Mouse (Mus musculus): ENCODE results near the gene Tnfaip8l1. TPM values are rescaled to one million over a fixed set of nuclear protein-coding genes. Genes with fewer than 3 reads are reported as not detected.

Gene Tnfaip8l1
- polyA plus RNA-seq, 1 experiment = 2.3 TPM

DNA sequence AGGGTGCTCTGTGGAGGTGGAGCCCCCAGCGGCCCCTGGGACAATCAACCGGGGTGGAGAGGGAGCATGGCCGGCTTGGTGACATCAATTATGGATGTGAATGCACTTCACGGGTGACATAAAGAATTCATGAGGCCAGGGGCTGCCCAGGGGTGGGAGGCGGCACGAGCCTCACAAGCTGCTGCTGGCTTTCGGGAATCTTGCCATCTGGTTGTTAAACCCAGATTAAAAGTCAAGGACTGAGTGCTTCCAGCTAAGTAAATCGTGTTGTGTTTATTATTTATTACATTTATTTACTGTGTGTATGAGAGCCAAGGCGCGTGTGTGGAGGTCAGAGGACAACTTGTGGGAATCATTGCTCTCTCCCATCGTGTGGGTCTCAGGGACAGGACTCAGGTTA lies 3.4 kb downstream of the Tnfaip8l1 start:
- H3K27me3 ChIP-seq (ENCODE audit: control insufficient read depth, insufficient read depth, insufficient read length) = no peaks in the 10 kb centered on the region
- no peaks in the 10 kb centered on the region for H3K79me2 ChIP-seq (ENCODE audit: control insufficient read depth, insufficient read depth)
- H3K36me3 ChIP-seq (ENCODE audit: control insufficient read depth, insufficient read depth) = no peaks in the 10 kb centered on the region
- H3K4me3 ChIP-seq = no peak overlapping the region
- H3ac ChIP-seq (ENCODE audit: control insufficient read depth, insufficient read length) = no peak overlapping the region
- H3K4me2 ChIP-seq (ENCODE audit: low read depth) = no peak overlapping the region
- TF ChIP-seq TCF12 (IDR thresholded peaks at IDR 0.05; ENCODE audit: insufficient read depth, poor library complexity, severe bottlenecking) (no peak), CEBPB (IDR thresholded peaks at IDR 0.05; ENCODE audit: insufficient read depth, poor library complexity, severe bottlenecking) (no peak), MAX (IDR thresholded peaks at IDR 0.05; ENCODE audit: low read depth) (no peak), E2F4 (IDR thresholded peaks at IDR 0.05; ENCODE audit: insufficient read depth) (no peak), POLR2AphosphoS2 (IDR thresholded peaks at IDR 0.05; ENCODE audit: insufficient read length, low read depth) (no peak), POLR2A (IDR thresholded peaks at IDR 0.05; ENCODE audit: insufficient read length, low read depth) (no peak), USF1 (IDR thresholded peaks at IDR 0.05; ENCODE audit: low read depth) (no peak), REST (IDR thresholded peaks at IDR 0.05; ENCODE audit: insufficient read depth, insufficient read length) (no peak), TCF3 (IDR thresholded peaks at IDR 0.05; ENCODE audit: insufficient read length, low read depth) (no peak), MYOG (IDR thresholded peaks at IDR 0.05; ENCODE audit: control insufficient read depth in 1 of 3, insufficient read depth in 1 of 3, insufficient read length in 2 of 3, low read depth in 2 of 3) (no peak), SRF (IDR thresholded peaks at IDR 0.05; ENCODE audit: control insufficient read depth, insufficient read length, low read depth) (no peak), MYOD1 (IDR thresholded peaks at IDR 0.05; ENCODE audit: control insufficient read depth in 1 of 3, insufficient read length in 2 of 3, low read depth in 2 of 3) (no peak)

DNA sequence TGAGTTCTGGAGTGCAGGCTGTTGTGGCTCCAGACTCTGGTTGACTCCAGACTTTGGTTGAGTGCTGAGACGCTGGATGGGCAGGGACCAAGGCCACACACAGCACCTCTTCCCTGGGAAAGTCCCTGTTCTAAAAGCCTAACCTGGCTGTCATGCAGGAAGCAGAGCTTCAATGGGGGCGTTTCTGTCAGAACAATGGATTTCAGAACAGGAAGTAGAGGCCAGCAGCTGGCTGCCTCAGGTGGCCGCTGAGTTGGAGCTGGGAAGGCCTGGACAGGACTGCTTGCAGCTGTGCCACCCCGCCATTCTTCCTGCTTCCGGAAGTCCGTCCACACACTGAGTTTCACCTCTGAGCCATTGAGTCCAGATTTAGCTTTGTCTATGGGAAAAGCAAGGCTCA lies 7.6 kb downstream of the Tnfaip8l1 start:
- Histone ChIP-seq H3K27me3 (ENCODE audit: control insufficient read depth, insufficient read depth, insufficient read length) (no peaks in the 10 kb centered on the region), H3K4me2 (ENCODE audit: low read depth) (no peak overlapping the region), H3K79me2 (ENCODE audit: control insufficient read depth, insufficient read depth) (no peaks in the 10 kb centered on the region), H3K4me3 (no peak overlapping the region), H3ac (ENCODE audit: control insufficient read depth, insufficient read length) (no peak overlapping the region), H3K36me3 (ENCODE audit: control insufficient read depth, insufficient read depth) (no peaks in the 10 kb centered on the region)
- TF ChIP-seq MYOG (IDR thresholded peaks at IDR 0.05; ENCODE audit: control insufficient read depth in 1 of 3, insufficient read depth in 1 of 3, insufficient read length in 2 of 3, low read depth in 2 of 3) (peak in 1 of 3 experiments; percentile 3), SRF (IDR thresholded peaks at IDR 0.05; ENCODE audit: control insufficient read depth, insufficient read length, low read depth) (no peak)

DNA sequence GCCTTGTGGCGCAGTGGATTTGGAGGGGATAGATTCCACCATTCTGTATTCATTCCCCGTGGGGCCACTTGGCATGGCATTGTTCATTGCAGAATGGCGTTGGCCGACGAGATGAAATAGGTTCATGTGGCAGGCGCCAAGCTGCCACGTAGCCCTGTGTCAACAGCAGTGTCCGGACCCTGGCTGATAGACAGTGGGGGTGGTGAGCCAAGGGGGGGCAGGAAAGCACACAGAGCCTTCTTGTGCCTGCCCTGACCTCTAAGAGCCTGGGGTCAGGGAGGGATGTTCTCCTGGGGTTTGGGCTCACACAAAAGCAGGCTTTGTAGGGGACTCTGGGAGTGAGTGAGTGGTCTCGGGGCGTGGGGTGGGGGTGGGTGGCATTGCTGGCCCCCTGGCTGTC lies 8.4 kb downstream of the Tnfaip8l1 start:
- Histone ChIP-seq H3ac (ENCODE audit: control insufficient read depth, insufficient read length) (no peak overlapping the region), H3K4me3 (no peak overlapping the region), H3K27me3 (ENCODE audit: control insufficient read depth, insufficient read depth, insufficient read length) (no peaks in the 10 kb centered on the region), H3K36me3 (ENCODE audit: control insufficient read depth, insufficient read depth) (peaks cover 1% of the 10 kb centered on the region), H3K4me2 (ENCODE audit: low read depth) (no peak overlapping the region), H3K79me2 (ENCODE audit: control insufficient read depth, insufficient read depth) (no peaks in the 10 kb centered on the region)
- no peak for TF ChIP-seq POLR2AphosphoS2 (IDR thresholded peaks at IDR 0.05; ENCODE audit: insufficient read length, low read depth)
- no peak for TF ChIP-seq POLR2A (IDR thresholded peaks at IDR 0.05; ENCODE audit: insufficient read length, low read depth)
- no peak for TF ChIP-seq MYOD1 (IDR thresholded peaks at IDR 0.05; ENCODE audit: control insufficient read depth in 1 of 3, insufficient read length in 2 of 3, low read depth in 2 of 3)
- no peak for TF ChIP-seq REST (IDR thresholded peaks at IDR 0.05; ENCODE audit: insufficient read depth, insufficient read length)
- no peak for TF ChIP-seq TCF12 (IDR thresholded peaks at IDR 0.05; ENCODE audit: insufficient read depth, poor library complexity, severe bottlenecking)
- no peak for TF ChIP-seq E2F4 (IDR thresholded peaks at IDR 0.05; ENCODE audit: insufficient read depth)
- no peak for TF ChIP-seq USF1 (IDR thresholded peaks at IDR 0.05; ENCODE audit: low read depth)

DNA sequence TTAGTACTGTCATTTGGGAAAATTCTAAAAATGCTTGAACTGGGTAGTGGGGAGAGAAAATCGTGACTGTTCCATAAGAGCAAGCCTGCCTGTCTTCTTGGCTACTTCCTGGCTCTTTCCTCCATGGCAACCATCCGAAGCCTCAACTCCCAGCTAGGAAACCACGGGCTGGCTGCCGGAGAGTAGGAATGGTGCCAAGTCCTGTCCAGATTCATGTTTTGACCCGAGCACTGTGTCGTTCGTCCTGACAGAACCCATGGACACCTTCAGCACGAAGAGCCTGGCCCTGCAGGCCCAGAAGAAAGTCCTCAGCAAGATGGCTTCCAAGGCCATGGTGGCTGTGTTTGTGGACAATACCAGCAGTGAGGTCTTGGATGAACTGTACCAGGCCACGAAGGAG lies 9.2 kb downstream of the Tnfaip8l1 start:
- Histone ChIP-seq H3K4me2 (ENCODE audit: low read depth) (no peak overlapping the region), H3K4me3 (no peak overlapping the region), H3K36me3 (ENCODE audit: control insufficient read depth, insufficient read depth) (peaks cover 3% of the 10 kb centered on the region), H3ac (ENCODE audit: control insufficient read depth, insufficient read length) (no peak overlapping the region), H3K27me3 (ENCODE audit: control insufficient read depth, insufficient read depth, insufficient read length) (no peaks in the 10 kb centered on the region), H3K79me2 (ENCODE audit: control insufficient read depth, insufficient read depth) (no peaks in the 10 kb centered on the region)
- TF ChIP-seq POLR2A (IDR thresholded peaks at IDR 0.05; ENCODE audit: insufficient read length, low read depth) = no peak
- TF ChIP-seq TCF12 (IDR thresholded peaks at IDR 0.05; ENCODE audit: insufficient read depth, poor library complexity, severe bottlenecking) = no peak
- TF ChIP-seq MYOD1 (IDR thresholded peaks at IDR 0.05; ENCODE audit: control insufficient read depth in 1 of 3, insufficient read length in 2 of 3, low read depth in 2 of 3) = no peak
- no peak for TF ChIP-seq USF1 (IDR thresholded peaks at IDR 0.05; ENCODE audit: low read depth)
- TF ChIP-seq SRF (IDR thresholded peaks at IDR 0.05; ENCODE audit: control insufficient read depth, insufficient read length, low read depth) = no peak
- no peak for TF ChIP-seq CEBPB (IDR thresholded peaks at IDR 0.05; ENCODE audit: insufficient read depth, poor library complexity, severe bottlenecking)
- no peak for TF ChIP-seq REST (IDR thresholded peaks at IDR 0.05; ENCODE audit: insufficient read depth, insufficient read length)
- TF ChIP-seq POLR2AphosphoS2 (IDR thresholded peaks at IDR 0.05; ENCODE audit: insufficient read length, low read depth) = no peak

DNA sequence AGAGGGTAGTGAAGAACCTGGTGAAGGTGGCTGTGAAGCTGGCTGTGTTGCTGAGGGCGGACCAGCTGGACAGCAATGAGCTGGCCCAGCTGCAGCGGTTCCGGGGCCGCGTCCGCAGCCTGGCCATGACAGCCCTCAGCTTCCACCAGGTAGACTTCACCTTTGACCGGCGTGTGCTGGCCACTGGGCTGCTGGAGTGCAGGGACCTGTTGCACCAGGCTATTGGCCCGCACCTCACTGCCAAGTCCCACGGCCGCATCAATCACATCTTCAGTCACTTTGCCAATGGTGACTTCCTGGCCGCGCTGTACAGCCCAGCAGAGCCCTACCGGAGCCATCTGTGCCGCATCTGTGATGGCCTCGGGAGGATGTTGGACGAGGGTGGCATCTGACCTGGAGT lies 9.6 kb downstream of the Tnfaip8l1 start:
- Histone ChIP-seq H3ac (ENCODE audit: control insufficient read depth, insufficient read length) (no peak overlapping the region), H3K4me2 (ENCODE audit: low read depth) (no peak overlapping the region), H3K4me3 (no peak overlapping the region), H3K79me2 (ENCODE audit: control insufficient read depth, insufficient read depth) (no peaks in the 10 kb centered on the region), H3K27me3 (ENCODE audit: control insufficient read depth, insufficient read depth, insufficient read length) (no peaks in the 10 kb centered on the region), H3K36me3 (ENCODE audit: control insufficient read depth, insufficient read depth) (peaks cover 4% of the 10 kb centered on the region)
- TF ChIP-seq POLR2AphosphoS2 (IDR thresholded peaks at IDR 0.05; ENCODE audit: insufficient read length, low read depth) = no peak
- no peak for TF ChIP-seq TCF3 (IDR thresholded peaks at IDR 0.05; ENCODE audit: insufficient read length, low read depth)
- TF ChIP-seq USF1 (IDR thresholded peaks at IDR 0.05; ENCODE audit: low read depth) = no peak
- TF ChIP-seq POLR2A (IDR thresholded peaks at IDR 0.05; ENCODE audit: insufficient read length, low read depth) = no peak
- no peak for TF ChIP-seq SRF (IDR thresholded peaks at IDR 0.05; ENCODE audit: control insufficient read depth, insufficient read length, low read depth)
- no peak for TF ChIP-seq CEBPB (IDR thresholded peaks at IDR 0.05; ENCODE audit: insufficient read depth, poor library complexity, severe bottlenecking)
- no peak for TF ChIP-seq REST (IDR thresholded peaks at IDR 0.05; ENCODE audit: insufficient read depth, insufficient read length)
- TF ChIP-seq E2F4 (IDR thresholded peaks at IDR 0.05; ENCODE audit: insufficient read depth) = no peak
- TF ChIP-seq TCF12 (IDR thresholded peaks at IDR 0.05; ENCODE audit: insufficient read depth, poor library complexity, severe bottlenecking) = no peak
- no peak for TF ChIP-seq MYOD1 (IDR thresholded peaks at IDR 0.05; ENCODE audit: control insufficient read depth in 1 of 3, insufficient read length in 2 of 3, low read depth in 2 of 3)
- TF ChIP-seq MYOG (IDR thresholded peaks at IDR 0.05; ENCODE audit: control insufficient read depth in 1 of 3, insufficient read depth in 1 of 3, insufficient read length in 2 of 3, low read depth in 2 of 3) = no peak
- no peak for TF ChIP-seq MAX (IDR thresholded peaks at IDR 0.05; ENCODE audit: low read depth)
